Mouse (Mus musculus): ENCODE results near the gene Nt5c2. TPM values are rescaled to one million over a fixed set of nuclear protein-coding genes. Genes with fewer than 3 reads are reported as not detected.

Gene Nt5c2
- polyA plus RNA-seq, 1 experiment, result 0.55 TPM

GRCm38 (mm10) chr19:46968833-46969232 is 46.1 kb downstream of the Nt5c2 start:
- H3K36me3 ChIP-seq (ENCODE audit: control insufficient read depth), result no peaks in the 10 kb centered on the region
- H3K4me1 ChIP-seq (ENCODE audit: control insufficient read depth), result peaks cover 34% of the 10 kb centered on the region
- TF ChIP-seq TAL1 (IDR thresholded peaks at IDR 0.05; ENCODE audit: low read length), result no peak
- TF ChIP-seq GATA1 (IDR thresholded peaks at IDR 0.05; ENCODE audit: low read length), result no peak
- H3K4me3 ChIP-seq (replicated peaks), result no peak overlapping the region
- no peaks in the 10 kb centered on the region for H3K9me3 ChIP-seq (ENCODE audit: control insufficient read depth, low read length)
- no peaks in the 10 kb centered on the region for H3K27me3 ChIP-seq (ENCODE audit: control insufficient read depth)

GRCm38 (mm10) chr19:46967861-46968260 is 47.1 kb downstream of the Nt5c2 start:
- Histone ChIP-seq H3K9me3 (ENCODE audit: control insufficient read depth, low read length) (no peaks in the 10 kb centered on the region), H3K36me3 (ENCODE audit: control insufficient read depth) (no peaks in the 10 kb centered on the region), H3K4me1 (ENCODE audit: control insufficient read depth) (peaks cover 37% of the 10 kb centered on the region), H3K27me3 (ENCODE audit: control insufficient read depth) (no peaks in the 10 kb centered on the region), H3K4me3 (replicated peaks) (no peak overlapping the region)
- no peak for TF ChIP-seq TAL1 (IDR thresholded peaks at IDR 0.05; ENCODE audit: low read length)

GRCm38 (mm10) chr19:46966330-46966729 is 48.6 kb downstream of the Nt5c2 start:
- H3K4me3 ChIP-seq (replicated peaks), result no peak overlapping the region
- no peaks in the 10 kb centered on the region for H3K36me3 ChIP-seq (ENCODE audit: control insufficient read depth)
- H3K27me3 ChIP-seq (ENCODE audit: control insufficient read depth), result no peaks in the 10 kb centered on the region
- TF ChIP-seq TAL1 (IDR thresholded peaks at IDR 0.05; ENCODE audit: low read length) (no peak), GATA1 (IDR thresholded peaks at IDR 0.05; ENCODE audit: low read length) (no peak)
- peaks cover 34% of the 10 kb centered on the region for H3K4me1 ChIP-seq (ENCODE audit: control insufficient read depth)
- H3K9me3 ChIP-seq (ENCODE audit: control insufficient read depth, low read length), result no peaks in the 10 kb centered on the region

- Histone ChIP-seq H3K4me1 (ENCODE audit: control insufficient read depth) (peaks cover 40% of the 10 kb centered on the region), H3K4me3 (replicated peaks) (no peak overlapping the region), H3K27me3 (ENCODE audit: control insufficient read depth) (no peaks in the 10 kb centered on the region), H3K9me3 (ENCODE audit: control insufficient read depth, low read length) (no peaks in the 10 kb centered on the region), H3K36me3 (ENCODE audit: control insufficient read depth) (no peaks in the 10 kb centered on the region)
- TF ChIP-seq GATA1 (IDR thresholded peaks at IDR 0.05; ENCODE audit: low read length), result no peak
- no peak for TF ChIP-seq TAL1 (IDR thresholded peaks at IDR 0.05; ENCODE audit: low read length)
Measured at GRCm38 (mm10) chr19:46965496-46965895, 49.5 kb downstream of the Nt5c2 start.

GRCm38 (mm10) chr19:46964353-46964752 is 50.6 kb downstream of the Nt5c2 start:
- Histone ChIP-seq H3K36me3 (ENCODE audit: control insufficient read depth) (peaks cover 5% of the 10 kb centered on the region), H3K9me3 (ENCODE audit: control insufficient read depth, low read length) (no peaks in the 10 kb centered on the region), H3K27me3 (ENCODE audit: control insufficient read depth) (no peaks in the 10 kb centered on the region), H3K4me3 (replicated peaks) (no peak overlapping the region), H3K4me1 (ENCODE audit: control insufficient read depth) (peaks cover 51% of the 10 kb centered on the region)
- TF ChIP-seq GATA1 (IDR thresholded peaks at IDR 0.05; ENCODE audit: low read length) (no peak), TAL1 (IDR thresholded peaks at IDR 0.05; ENCODE audit: low read length) (no peak)

GRCm38 (mm10) chr19:46963440-46963839 is 51.5 kb downstream of the Nt5c2 start:
- Histone ChIP-seq H3K9me3 (ENCODE audit: control insufficient read depth, low read length) (no peaks in the 10 kb centered on the region), H3K4me1 (ENCODE audit: control insufficient read depth) (peaks cover 54% of the 10 kb centered on the region), H3K27me3 (ENCODE audit: control insufficient read depth) (no peaks in the 10 kb centered on the region), H3K4me3 (replicated peaks) (no peak overlapping the region), H3K36me3 (ENCODE audit: control insufficient read depth) (peaks cover 12% of the 10 kb centered on the region)
- TF ChIP-seq TAL1 (IDR thresholded peaks at IDR 0.05; ENCODE audit: low read length) (no peak), GATA1 (IDR thresholded peaks at IDR 0.05; ENCODE audit: low read length) (no peak)

GRCm38 (mm10) chr19:46962841-46963240 is 52.1 kb downstream of the Nt5c2 start:
- H3K4me3 ChIP-seq (replicated peaks), result peak overlapping the region; percentile 86
- H3K36me3 ChIP-seq (ENCODE audit: control insufficient read depth), result peaks cover 18% of the 10 kb centered on the region
- H3K27me3 ChIP-seq (ENCODE audit: control insufficient read depth), result no peaks in the 10 kb centered on the region
- peaks cover 57% of the 10 kb centered on the region for H3K4me1 ChIP-seq (ENCODE audit: control insufficient read depth)
- no peak for TF ChIP-seq TAL1 (IDR thresholded peaks at IDR 0.05; ENCODE audit: low read length)
- no peak for TF ChIP-seq GATA1 (IDR thresholded peaks at IDR 0.05; ENCODE audit: low read length)
- no peaks in the 10 kb centered on the region for H3K9me3 ChIP-seq (ENCODE audit: control insufficient read depth, low read length)

- no peak for TF ChIP-seq TAL1 (IDR thresholded peaks at IDR 0.05; ENCODE audit: low read length)
- TF ChIP-seq GATA1 (IDR thresholded peaks at IDR 0.05; ENCODE audit: low read length), result no peak
- H3K4me3 ChIP-seq (replicated peaks), result peak overlapping the region; percentile 86
- no peaks in the 10 kb centered on the region for H3K9me3 ChIP-seq (ENCODE audit: control insufficient read depth, low read length)
- peaks cover 24% of the 10 kb centered on the region for H3K36me3 ChIP-seq (ENCODE audit: control insufficient read depth)
- peaks cover 62% of the 10 kb centered on the region for H3K4me1 ChIP-seq (ENCODE audit: control insufficient read depth)
- H3K27me3 ChIP-seq (ENCODE audit: control insufficient read depth), result no peaks in the 10 kb centered on the region
Measured at GRCm38 (mm10) chr19:46962171-46962772, 52.7 kb downstream of the Nt5c2 start.

GRCm38 (mm10) chr19:46961652-46962051 is 53.3 kb downstream of the Nt5c2 start:
- Histone ChIP-seq H3K4me1 (ENCODE audit: control insufficient read depth) (peaks cover 67% of the 10 kb centered on the region), H3K27me3 (ENCODE audit: control insufficient read depth) (no peaks in the 10 kb centered on the region), H3K4me3 (replicated peaks) (peak overlapping the region; percentile 86), H3K36me3 (ENCODE audit: control insufficient read depth) (peaks cover 26% of the 10 kb centered on the region), H3K9me3 (ENCODE audit: control insufficient read depth, low read length) (no peaks in the 10 kb centered on the region)
- TF ChIP-seq TAL1 (IDR thresholded peaks at IDR 0.05; ENCODE audit: low read length) (no peak), GATA1 (IDR thresholded peaks at IDR 0.05; ENCODE audit: low read length) (no peak)
